Mouse (Mus musculus) cerebellum, adult 2 months (tissue): ENCODE measurements around the gene Top2a. TPM values are rescaled to one million over a fixed set of nuclear protein-coding genes. Genes with fewer than 3 reads are reported as not detected.
A peak's percentile ranks its signal among the peaks of the same experiment; 100 is the strongest.

Experiments used
- DNase-seq, 2 experiments: peaks; one replicate each; pipeline ENCODE4 v3.0.0; 2021
- H3K27ac ChIP-seq: fragments of 200-500 bp; 2 replicates; pipeline ENCODE4 v1.5.1; 2012; ENCODE audit warnings: low read length, control low read depth, inconsistent platforms; ENCODE audit not compliant: insufficient read depth
- H3K27me3 ChIP-seq: fragments of 200-500 bp; 2 replicates; pipeline ENCODE4 v1.6.1; 2012; ENCODE audit warnings: inconsistent platforms, mild to moderate bottlenecking, low read length, moderate library complexity; ENCODE audit not compliant: control insufficient read depth, insufficient read depth
- H3K4me1 ChIP-seq: fragments of 200-500 bp; 2 replicates; pipeline ENCODE4 v1.6.1; 2011; ENCODE audit warnings: low read length; ENCODE audit not compliant: control insufficient read depth, insufficient read depth
- H3K4me3 ChIP-seq: fragments of 200-500 bp; replicated peaks from 2 replicates; pipeline ENCODE3; 2011; ENCODE audit warnings: mild to moderate bottlenecking, low read depth, low read length, control low read depth; ENCODE audit not compliant: insufficient read depth
- CTCF ChIP-seq: fragments of 200-500 bp; IDR thresholded peaks from 2 replicates; pipeline ENCODE4 v1.5.1; 2011; ENCODE audit warnings: low read depth, mild to moderate bottlenecking, control low read depth, low read length, moderate library complexity, borderline replicate concordance; ENCODE audit not compliant: insufficient read depth
- POLR2A ChIP-seq: fragments of 200-500 bp; IDR thresholded peaks from 2 replicates; pipeline ENCODE4 v1.6.1; 2011; ENCODE audit warnings: low read length, control low read depth, borderline replicate concordance; ENCODE audit not compliant: insufficient read depth
- WGBS: fragments of 180-500 bp; shearing (Covaris S2); methylation state at CpG from one replicate; pipeline ENCODE4 v1.1.7; 2018; 5-methylcytosine and 5-hydroxymethylcytosine counted together
- polyA plus RNA-seq: library from polyadenylated mRNA; depleted of rRNA; stranded (reverse); fragments of >200 nt; gene quantifications from 2 replicates; pipeline ENCODE4 v1.2.3, GENCODE M21; 2012

The Top2a gene
- polyA plus RNA-seq, 1 experiment, result 0.25 TPM

DNA sequence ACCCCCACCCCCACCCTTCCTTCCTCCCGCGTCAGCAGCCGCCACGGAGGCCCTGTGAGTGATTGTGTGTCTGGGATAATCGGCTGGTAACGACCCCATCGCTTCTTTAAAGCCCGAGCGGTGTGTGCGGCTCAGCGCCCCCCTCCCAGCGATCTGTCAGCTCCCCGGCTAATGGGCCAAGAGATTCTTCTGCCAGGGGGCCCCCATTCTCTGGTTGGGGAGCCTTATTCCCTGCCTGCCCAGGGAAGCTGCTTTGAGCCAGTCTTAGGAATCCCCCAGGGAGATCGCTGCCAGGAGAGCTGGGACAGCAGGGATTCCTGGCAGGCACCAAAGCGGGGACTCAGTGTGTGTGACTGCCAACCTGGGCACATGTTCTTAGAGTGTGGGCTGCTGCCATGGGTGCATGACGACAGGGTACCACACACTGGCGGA is 54.5 kb downstream of the Top2a start:
- H3K4me3 ChIP-seq, result no peak overlapping the region
- peak; percentile 23 to 32 for DNase-seq
- peaks cover 51% of the 10 kb centered on the region for H3K4me1 ChIP-seq
- H3K27me3 ChIP-seq, result no peaks in the 10 kb centered on the region
- no peak overlapping the region for H3K27ac ChIP-seq
- TF ChIP-seq CTCF (no peak), POLR2A (no peak)
- 53% methylated on average over 17 of the region's 17 CpGs for WGBS

DNA sequence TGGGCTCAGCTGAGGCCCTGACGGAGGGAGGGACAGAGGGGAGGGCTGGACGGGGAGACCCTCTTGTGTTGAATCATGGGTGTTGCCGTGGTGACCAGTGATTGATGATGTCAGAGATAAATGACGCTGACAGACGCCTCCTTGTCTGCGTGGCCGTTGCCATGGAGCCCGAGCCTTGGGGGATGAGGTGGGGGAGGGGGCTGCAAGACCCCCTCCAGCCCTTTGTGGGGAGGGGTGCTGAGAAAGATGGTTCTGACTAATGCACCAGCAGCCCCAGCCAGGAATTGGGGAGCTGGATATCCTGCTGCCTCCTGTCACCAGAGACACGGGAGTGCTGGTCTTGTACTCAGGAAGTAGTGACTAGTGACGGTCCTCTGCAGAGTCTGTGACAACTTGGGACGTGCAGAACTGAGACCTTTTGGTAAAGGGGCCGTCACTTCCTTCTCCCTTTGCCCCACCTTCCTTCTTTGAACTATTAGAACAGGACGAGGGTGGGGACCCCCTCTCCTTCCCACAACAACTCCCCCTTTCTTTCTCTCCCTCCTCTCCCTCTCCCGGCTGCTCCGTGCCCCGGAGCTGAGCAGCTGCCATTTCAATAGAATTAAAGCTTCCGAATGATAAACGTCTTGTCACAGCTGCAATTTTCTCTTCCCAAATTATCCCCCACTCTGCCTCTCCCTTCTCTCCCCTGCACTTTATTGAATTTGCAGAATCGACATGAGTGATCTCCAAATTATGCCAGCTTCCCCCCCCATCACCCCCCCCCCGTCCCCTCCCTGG is 55.1 kb downstream of the Top2a start:
- 60% methylated on average over 20 of the region's 20 CpGs for WGBS
- H3K4me3 ChIP-seq, result no peak overlapping the region
- DNase-seq, result peak; percentile 3 to 12
- TF ChIP-seq CTCF (no peak), POLR2A (no peak)
- H3K27me3 ChIP-seq, result no peaks in the 10 kb centered on the region
- no peak overlapping the region for H3K27ac ChIP-seq
- peaks cover 55% of the 10 kb centered on the region for H3K4me1 ChIP-seq

DNA sequence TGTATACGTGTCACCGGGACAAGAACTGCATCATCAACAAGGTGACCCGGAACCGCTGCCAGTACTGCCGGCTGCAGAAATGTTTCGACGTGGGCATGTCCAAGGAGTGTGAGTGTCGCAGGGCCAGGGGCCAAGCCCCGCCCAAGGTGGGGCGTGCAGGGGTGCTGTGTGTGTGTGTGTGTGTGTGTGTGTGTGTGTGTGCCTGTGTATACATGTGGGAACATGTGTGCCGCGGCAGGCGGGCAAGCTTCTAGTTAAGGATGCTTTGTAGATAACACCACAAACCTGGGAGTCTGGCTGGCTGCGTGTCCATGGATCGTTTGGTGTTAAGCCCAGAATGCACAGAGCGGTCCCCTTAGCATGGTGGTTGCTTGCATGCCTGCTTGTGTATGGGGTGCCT is 55.9 kb downstream of the Top2a start:
- Histone ChIP-seq H3K27ac (no peak overlapping the region), H3K4me3 (no peak overlapping the region), H3K27me3 (no peaks in the 10 kb centered on the region), H3K4me1 (peaks cover 62% of the 10 kb centered on the region)
- DNase-seq, result peak in 1 of 2 experiments; percentile 20
- TF ChIP-seq POLR2A (no peak), CTCF (no peak)
- 70% methylated on average over 16 of the region's 16 CpGs for WGBS

DNA sequence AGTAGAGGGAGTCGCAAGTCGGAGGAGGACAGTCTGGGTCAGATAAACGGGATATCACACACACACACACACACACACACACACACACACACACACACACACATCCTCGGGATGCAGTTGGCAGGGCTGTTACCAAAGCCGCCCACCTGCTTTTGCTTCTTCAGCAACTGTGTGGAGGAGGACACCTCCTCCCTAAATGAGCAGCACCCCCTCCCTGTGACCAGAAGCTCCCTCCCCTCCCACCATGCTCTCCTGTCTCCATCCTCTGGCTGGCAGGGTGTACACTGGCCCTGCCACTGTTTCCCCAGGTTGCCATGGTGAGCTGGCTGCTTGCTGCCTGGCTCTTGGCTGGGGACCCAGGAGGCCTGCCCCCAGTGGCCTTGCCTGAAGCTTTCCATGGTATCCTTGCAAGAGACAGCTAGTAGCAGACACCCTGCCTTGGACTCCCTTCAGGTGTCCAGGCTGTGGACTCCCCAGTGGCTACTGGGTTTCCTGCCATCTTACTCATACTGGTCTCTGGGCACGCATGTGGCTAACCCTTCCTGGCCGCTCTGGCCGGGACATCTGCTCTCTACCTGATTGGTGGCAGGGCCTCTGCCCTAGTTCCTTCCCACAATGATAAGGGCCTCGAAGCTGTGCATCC is 57.4 kb downstream of the Top2a start:
- no peak overlapping the region for H3K27ac ChIP-seq

DNA sequence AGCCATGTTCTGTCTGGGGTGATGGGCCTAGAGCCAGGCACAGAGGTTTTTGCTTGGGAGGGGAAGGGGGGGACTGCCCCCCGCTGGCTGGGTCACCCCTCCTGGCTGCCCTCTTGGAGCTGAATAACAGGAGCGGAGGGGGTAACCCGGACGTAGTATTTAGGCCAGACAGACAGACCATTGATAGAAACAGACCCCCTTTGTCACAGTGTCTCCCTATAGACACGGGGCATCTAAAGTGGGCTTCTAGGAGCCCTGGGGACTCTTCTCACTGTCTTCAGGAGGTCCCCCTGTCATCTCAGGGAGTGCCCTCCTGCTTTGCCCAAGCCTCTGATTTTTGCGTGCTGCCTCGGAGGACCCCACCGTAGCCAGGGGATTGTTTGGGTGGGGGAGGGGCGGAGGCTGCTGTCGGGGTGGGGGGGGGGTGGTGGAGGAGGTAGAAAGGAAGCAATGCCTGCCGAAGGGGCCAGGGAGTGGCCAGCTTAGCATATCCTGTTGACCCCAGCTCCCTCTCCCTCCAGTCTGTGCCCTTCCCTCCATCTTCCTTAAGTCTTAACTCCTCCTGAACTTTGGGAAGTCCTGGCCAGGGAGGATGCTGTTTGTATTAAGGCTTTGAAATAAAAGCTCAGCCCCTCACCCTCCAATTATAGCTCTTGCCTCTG is 58.4 kb downstream of the Top2a start:
- H3K27ac ChIP-seq, result no peak overlapping the region
- TF ChIP-seq POLR2A, result no peak
- no peak for DNase-seq
- 37% methylated on average over 11 of the region's 11 CpGs for WGBS
- no peaks in the 10 kb centered on the region for H3K27me3 ChIP-seq
- H3K4me3 ChIP-seq, result no peak overlapping the region
- peaks cover 57% of the 10 kb centered on the region for H3K4me1 ChIP-seq

More for the DNA sequence above, 57.4 kb downstream of the Top2a start:
- peak; percentile 82 to 87 for DNase-seq
- TF ChIP-seq CTCF (peak; percentile 40; the same call in 1 of the 2 replicates), POLR2A (no peak)
- Histone ChIP-seq H3K27me3 (no peaks in the 10 kb centered on the region), H3K4me1 (peaks cover 65% of the 10 kb centered on the region), H3K4me3 (no peak overlapping the region)
- WGBS, result 17% methylated on average over 9 of the region's 9 CpGs

DNA sequence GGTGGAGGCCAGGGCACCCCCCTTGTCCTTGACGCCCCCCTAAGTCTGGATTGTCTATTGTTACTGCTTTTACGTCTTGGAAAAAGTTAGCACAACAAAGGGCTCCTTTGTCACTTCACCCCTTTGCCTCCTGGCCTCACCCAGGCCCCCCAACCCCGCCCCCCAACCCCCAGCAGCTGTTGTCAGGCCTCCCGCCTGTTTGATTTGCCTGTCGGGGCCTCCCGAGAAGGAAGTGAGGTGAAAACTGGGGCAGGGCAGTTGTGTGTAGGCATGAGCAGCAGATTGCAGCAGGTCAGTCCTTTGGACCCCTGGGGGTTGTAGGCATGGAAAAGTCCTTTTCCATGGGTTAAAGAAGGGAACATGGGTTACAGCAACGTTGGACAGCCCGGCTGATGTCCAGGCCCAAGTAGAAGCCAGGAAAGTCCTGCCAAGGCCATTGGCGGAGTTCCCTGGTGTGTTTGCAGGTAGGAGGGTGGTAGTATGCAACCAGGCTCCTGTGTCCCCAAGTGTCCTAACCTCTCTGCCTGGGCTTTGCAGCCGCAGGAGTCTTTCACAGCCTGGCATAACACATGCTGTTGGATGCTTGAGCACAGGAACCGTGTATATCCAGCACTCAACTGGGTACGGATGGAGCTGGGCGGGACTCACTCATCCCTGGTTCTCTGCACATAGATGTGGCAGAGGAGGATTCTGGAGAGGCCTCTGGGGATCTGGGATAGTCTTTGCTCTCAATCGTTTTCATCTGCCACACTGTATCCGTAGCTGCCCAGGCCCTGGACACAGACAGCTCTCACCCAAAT is 59.2 kb downstream of the Top2a start:
- H3K27ac ChIP-seq, result no peak overlapping the region

DNA sequence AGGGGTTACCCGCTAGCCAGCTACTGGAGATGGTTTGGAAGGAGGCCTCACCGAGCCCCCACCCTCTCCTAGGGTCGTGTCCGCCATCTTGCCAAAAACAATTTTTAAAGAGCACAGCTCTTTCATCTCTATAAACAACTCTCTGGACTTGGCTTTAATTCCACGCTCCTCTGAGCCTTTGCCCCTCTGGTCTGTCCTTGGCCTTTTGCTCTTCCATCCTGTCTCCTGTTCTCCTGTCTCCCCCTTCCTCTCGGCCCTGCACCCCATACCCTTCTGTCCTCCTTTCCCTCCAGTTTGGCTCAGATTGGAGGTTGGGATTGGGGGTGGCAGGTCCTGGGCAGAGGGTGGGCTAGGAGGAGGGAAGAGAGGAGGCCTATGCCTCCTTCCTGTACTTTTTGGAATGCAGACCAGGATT is 59.8 kb downstream of the Top2a start:
- no peak overlapping the region for H3K4me3 ChIP-seq
- DNase-seq, result no peak
- no peak overlapping the region for H3K27ac ChIP-seq
- TF ChIP-seq POLR2A (no peak), CTCF (no peak)
- WGBS, result 68% methylated on average over 6 of the region's 6 CpGs
- H3K27me3 ChIP-seq, result no peaks in the 10 kb centered on the region
- H3K4me1 ChIP-seq, result peaks cover 47% of the 10 kb centered on the region

More for the DNA sequence above, 59.2 kb downstream of the Top2a start:
- WGBS, result 24% methylated on average over 15 of the region's 15 CpGs
- TF ChIP-seq POLR2A (no peak), CTCF (no peak)
- H3K27me3 ChIP-seq, result no peaks in the 10 kb centered on the region
- H3K4me1 ChIP-seq, result peaks cover 50% of the 10 kb centered on the region
- H3K4me3 ChIP-seq, result no peak overlapping the region
- peak; percentile 70 to 71 for DNase-seq
